Mouse (Mus musculus) right cerebral cortex, postnatal 25 days (tissue): ENCODE measurements at regions not wholly inside any gene's neighbourhood (a gene's known extent, or its start where the extent isn't known, plus 50 kb on each side); places are given as distances from the start of the nearest gene placed in this dataset.
A peak's percentile ranks its signal among the peaks of the same experiment; 100 is the strongest.

Experiments
- DNase-seq: peaks from one replicate; pipeline ENCODE4 v3.0.0; 2022

DNA sequence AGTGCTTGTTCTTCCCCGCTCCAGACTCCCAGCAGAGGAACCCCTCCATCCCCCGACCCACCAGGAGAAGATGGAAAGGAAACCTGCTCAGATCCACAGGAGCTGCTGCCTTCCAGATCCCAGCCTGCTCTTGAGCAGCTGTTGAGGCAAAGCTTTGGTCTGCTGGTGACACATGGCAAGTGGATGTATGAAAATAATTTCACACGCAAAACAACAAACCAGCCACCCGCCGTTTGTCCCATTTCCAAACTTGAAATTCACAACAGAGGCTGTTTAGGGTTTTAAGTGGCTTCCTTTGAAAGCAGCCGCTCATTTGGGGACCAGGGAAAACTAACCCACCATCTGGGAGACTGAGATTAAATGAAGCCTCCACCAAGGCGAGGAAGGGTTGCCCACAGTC is 220.8 kb upstream of the Zdhhc25 start:
- no peak for DNase-seq

DNA sequence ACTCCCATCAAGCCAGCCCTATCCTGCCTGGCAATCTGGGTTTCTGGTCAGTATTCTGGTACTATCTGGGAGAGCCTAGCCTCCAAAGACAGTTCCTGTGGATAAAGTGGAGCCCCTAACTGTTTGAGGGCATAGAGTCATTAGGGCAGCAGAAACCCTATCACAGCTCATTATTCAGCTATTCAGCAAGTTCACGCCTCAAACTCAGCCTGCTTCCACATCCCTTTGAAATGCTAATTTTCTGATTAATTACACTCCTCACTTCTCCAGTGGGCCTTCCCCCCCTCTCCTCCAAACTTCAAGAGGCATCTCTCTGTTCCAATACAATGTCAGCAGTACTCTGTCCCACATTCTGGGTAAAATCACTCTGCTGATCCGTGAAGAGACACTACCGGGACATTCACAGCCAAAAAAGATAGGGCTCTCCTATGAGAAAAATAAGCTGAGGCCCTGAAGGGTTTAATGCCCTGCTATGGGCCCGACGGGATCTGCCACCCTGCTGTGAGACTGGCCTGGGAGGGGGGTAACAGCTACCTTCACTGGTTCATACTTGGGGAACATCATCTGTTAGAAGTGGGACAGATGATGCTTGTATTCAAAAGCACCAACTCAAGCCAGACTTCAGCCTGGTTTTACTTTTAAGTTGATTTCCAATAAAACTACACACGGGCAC is 220.0 kb upstream of the Zdhhc25 start:
- DNase-seq = no peak

DNA sequence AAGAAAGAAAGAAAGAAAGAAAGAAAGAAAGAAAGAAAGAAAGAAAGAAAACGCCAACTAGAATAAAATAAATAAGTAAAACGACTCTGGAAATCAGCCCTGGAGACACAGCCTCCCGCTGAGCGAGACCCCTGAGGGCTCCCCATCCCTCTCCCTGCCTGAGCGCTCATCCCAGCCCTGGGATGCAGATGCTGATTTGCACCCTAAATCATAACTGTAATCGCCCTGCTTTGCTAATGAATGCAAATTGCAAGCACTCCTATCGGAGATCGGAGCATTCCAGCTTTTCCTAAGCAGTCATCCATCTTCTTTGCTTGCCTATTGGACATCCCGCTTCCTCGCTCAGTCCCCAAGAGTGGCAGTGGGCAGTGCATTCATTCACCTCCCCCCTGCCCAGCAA is 218.7 kb upstream of the Zdhhc25 start:
- no peak for DNase-seq

DNA sequence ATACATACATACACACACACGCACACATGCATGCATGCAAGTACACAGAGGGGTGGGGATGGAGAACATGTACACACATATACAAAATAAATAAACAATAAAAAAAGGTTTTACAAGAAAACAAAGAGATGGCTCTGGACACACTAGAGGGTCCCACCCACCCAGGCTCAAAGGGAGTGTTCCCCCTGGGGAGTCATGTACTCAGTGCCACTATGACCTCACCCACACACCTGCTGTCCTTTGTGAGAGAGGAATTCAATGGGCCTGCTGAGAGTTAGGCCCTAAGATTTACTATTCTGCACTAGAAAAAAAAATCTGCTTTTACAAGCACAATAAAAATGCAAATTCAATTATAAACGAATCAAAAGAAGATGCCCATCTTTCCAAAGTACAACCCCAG is 214.2 kb upstream of the Zdhhc25 start:
- no peak for DNase-seq

DNA sequence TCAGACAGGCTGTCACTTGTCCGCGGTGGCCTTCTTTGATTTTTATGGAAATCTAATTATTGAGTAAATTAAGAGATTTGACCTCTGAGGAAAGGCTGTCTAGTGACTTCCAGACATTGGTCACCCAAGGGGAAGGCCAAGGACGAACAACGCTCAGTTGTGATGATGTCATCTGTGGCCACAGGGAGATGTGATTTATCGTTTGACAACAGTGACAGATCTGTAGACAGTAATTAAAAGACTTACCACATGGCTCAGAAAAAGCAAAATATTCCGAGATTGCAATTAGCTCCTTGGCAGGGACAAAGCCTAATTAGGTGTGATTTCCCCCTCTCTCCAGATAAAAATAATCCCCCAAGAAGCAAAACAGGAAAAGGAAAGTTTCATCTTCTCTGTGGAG is 213.4 kb upstream of the Zdhhc25 start:
- DNase-seq = no peak

DNA sequence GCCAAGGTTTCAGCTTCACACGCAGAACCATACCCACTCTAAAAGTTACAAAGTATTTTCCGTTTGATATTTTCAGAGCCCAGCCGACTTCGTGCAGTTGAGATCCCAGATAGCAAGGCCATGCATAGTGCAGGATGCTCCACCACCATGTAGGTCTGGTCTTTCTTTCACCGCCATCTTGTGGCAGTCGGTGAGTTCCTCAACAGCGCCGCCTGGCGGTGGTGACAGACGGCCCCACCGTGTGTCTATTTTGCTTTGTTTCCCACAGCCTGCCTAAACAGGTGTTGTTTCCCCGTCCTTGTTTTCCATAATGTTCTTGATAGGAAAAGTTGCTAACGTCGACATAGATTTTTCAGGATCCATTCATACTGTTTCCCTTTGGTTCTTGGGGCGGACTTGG is 208.3 kb upstream of the Zdhhc25 start:
- DNase-seq = no peak

DNA sequence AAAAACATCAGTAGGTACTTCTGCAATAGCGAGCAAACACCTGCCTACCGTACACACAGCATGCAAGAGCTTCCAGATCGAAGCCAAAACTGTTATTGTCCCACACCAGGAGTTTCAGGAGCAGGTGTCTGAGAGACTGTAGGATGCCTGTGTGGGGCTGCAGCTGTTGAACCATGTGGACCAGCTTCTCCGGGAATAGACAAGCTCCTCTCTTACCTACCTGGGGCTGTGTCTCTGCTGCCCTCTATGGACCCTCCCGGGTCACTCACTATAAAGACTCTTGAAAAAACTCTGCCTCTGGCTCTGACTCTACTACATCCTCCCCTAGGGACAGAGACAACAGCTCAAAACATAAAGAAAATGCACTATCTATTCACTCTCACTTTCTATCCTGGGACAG is 201.0 kb upstream of the Zdhhc25 start:
- no peak for DNase-seq

DNA sequence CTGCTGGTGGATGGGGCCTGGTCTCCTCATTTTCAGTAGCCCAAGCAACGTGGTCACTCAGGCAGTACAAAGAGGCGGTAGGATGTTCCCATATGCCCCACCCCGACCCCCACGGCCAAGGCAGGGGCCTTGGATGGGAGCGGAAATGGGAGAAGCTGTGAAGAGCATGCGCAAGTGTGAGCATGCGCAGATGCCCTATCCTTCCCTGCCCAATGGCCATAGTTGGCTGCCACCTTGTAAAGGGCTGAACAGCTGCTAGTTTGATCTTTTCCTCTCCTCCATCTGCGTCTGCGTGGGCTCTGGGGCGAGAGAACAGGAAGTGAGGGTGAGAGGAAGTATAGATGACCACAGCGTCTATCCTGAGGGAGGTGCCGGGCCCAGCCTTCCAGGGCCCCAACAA is 200.1 kb upstream of the Zdhhc25 start:
- DNase-seq = no peak

DNA sequence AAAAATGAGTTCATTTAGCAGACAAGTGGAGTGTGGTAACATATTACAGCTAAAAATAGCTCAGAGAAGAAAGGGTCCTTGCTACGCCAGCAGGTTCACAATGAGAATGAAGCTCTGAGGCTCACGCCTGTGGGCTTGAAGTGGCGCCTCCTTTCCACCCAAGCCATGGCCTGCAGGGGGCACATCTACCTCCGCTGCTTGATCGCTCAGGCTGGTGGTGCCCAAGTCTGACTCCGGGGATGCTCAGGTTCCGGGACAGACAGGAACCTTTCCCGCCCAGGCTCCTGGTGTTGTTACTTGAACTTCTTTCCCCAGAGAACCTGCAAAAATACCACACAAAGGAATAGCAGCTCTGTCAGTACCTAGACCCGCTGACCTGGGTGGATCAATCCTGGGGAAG is 199.3 kb upstream of the Zdhhc25 start:
- DNase-seq = no peak

DNA sequence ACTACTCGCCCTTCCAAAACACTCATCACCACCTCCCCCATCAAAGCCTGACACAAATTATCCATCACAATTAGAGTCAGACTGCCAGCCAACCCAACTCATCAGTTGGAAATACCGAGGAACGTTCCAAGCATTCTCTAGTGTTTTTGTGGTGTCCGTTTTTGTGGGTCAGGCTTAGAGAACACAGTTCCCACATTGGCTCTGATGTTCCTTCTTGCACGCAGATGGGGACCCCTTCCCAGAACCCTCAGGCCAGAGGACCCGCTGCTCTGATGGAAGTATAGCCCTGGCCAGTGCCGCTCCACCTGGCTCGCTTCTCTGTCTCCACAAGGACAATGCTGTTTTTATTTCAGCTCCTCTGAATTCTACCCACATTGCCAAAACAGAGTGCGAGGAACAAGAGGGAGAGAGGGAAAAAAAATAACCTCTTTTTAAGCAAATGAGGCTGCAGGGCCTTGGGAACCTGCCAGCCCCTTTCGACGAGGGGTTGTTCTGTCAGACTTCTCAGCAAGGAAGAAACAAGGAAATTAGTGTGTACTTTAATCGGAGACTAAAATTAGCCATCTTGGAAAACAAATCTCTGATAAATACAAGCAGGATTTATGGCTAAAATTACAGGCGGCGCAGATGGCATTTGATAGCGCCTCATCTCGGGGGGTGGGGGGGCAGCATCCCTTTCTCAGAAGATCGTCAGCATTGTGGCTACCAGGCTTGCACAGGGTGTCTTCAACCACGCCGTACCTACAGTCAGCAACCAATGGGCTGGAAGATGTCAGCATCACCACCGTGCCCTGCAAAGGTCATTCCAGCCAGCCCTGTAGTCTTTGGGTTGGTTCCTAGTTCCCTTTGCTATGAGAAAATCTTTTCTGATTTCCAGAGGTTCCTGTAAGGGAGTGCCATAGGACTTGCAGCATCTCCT is 191.4 kb upstream of the Zdhhc25 start:
- peak; percentile 34 for DNase-seq

DNA sequence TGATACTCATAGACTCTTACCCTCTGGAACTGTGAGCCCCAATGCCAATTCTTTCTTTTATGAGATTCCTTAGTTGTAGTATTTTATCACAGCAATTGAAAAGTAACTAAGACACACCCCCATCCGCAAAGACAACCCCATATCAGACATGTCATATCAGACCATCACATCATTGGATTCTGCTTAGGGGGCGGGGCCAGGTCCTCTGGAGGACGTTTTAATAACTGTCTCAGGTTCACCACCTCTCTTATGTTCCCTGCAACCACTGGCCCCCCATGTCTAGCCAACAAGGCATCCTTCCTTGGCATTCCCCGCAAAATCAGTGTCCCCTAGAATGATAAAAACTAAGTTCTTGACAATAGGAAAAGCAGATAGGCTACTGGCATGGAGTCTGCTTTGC is 185.9 kb upstream of the Zdhhc25 start:
- no peak for DNase-seq

DNA sequence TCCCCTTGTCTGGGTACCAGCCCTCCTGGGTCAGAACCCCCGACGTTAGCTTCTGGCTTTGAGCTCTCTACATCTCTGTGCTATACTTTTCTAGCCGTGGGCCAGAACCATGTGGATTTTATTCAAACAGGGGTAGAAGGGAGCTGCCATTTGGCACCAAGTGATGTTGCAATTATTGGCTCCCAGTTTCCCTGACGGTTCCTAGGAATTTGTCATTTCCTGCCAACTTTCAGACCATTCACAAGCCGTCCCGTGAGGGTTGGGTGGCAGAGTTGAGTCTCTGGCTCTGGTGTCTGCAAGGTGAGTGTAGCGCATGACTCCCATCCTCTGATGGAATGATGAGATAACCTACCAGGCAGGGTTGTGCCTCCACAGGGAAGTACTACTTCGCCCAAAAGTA is 181.2 kb upstream of the Zdhhc25 start:
- no peak for DNase-seq

DNA sequence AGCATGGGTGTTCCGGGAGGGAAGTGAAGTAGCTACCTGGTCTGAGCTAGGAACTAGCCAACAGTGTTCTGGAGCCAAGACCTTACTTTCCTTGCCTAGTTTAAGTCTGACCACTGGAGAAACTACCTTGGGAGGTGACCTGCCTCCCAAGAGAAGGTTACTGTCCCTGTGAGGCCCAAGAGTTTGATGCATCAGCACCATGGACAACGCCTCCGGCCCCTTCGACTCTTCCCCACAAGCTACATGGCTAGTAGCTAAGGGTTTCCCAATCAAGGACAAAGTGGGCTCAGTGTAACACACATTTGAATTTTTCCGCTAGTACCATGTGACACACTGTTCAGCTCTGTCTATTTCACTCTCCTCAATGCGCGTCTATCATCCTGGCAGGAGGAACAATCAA is 171.7 kb upstream of the Zdhhc25 start:
- DNase-seq = no peak

DNA sequence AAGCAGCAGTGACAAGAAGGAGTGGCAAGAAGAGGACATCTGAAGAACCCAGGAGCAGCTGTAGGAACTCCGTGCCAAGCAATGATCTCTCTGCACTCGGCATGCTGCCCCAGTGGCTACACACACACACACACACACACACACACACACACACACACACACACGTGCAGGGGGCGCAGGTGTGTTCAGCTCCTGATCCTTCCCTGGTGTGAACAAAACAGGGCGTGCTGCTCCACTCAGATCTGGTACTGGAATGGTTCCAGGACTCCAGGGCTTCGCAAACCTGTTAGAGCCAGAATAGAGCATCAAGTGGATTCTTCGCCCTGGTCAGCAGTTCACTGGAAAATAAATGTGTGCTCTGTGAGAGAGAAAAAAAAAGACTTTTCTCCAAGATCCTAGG is 169.2 kb upstream of the Zdhhc25 start:
- no peak for DNase-seq

DNA sequence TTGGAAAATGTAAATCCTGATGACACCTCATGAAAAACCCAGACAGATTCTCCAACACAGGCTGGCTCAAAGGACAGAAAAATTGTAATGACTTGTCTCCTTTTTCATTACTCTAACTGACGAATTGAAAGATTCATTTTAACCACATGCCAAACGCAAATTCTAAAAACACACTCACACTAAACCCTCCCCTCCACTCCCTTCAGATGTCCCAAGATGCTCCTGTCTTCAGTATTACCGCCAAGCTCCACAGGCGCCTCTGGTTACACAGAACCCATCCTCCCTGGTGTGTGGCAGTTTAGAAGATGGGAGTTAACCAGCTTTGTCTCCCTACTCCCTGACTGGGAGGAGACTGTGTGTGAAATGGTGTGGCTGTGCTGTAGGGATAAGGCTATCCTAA is 151.8 kb upstream of the Zdhhc25 start:
- DNase-seq = no peak

DNA sequence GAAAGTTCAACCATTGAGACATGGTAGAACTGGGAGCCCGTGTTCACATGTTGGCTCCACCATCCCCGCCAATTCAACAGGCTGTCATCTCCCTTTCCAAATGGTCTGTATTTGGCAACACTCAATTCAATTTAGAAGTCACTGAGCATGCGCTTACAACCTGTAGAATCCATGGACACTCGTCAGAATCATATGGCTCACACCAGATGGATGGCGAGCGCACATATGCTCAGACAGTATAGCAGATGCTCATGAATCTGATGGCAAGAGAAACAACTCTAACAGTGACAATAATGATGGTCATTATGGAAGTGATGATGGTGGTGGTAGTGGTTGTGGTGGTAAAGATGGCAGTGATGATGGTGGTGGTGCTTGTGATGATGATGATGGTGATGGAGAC is 148.9 kb upstream of the Zdhhc25 start:
- DNase-seq = no peak

DNA sequence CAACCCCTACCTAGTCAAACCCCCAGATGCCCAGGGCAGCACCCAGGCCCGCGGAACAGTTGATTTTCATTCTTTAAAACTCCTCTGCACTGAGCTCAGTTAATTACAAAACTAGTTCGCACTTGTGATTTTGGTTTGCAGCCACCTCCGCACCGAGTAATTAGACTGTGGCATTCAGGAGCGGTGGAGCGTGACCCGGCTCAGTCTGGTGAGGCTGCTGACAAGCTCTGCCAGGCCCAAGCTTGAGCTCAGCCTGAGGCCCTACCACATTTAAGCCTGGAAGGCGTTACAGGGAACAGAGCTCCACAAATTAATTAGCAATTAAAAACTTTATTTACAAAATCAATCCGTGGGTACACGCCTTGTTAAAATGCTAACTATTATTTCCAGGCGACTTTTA is 132.0 kb upstream of the Zdhhc25 start:
- DNase-seq = peak; percentile 19

DNA sequence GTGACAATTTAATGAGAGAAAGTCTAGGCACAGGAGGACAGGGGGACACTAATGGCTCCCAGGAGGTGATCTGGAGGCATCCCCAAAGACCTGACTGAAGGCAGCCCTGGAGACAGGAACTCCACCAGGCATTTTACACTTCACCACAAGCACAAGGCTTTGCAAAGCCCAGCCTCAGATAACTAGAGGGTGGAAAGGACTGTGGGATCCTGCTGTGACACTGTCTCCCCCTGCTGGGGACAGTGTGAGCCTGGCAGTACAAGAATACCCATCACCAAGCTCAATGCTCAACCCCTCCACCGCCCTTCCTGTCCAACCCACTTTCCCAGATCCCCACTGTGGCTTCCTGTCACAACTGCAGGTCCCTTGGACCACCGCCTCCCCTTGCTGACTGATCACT is 131.3 kb upstream of the Zdhhc25 start:
- DNase-seq = peak; percentile 51

DNA sequence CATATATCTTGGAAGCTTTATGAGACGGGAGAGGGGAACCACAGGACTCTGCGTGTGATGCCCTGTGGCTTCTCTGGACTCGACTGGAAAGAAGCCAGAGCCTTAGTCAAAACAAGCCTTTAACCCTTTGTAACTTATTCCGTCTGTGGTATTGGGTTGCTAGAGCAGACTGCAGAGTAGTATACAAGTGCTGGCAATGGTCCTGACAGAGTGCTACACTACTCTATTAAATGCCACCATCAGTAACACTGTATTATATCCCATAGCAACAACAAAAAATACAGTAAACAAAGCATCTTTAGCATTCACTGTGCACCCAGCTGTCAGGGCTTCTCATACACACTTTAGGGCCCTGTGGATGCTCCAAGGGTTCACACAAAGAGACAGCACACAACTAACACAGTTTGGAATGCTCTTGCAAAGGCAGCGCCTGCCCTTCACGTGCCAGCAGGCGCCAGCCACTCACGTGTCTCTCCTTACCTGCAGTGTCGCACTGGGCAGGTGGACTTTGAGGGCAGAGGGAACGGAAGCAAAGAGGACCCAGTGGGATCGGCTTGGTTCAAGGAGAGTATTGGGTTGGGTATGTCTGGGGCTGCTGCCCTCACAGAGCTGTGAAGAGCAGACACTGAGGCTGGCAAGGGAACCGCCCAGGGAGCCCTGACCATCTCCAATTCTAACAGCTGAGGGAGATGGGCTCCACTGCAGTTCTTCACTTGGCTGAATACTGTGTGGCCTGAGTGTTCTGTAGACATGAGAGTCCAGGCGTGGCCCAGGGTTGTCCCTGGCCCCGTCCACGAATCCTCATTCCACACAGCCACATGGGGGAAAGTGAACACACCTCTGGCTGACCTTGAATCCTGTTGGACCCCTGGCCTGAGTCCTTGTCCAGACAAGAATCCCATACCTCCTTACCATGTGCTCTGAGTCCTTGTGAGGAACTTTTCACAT is 130.3 kb upstream of the Zdhhc25 start:
- no peak for DNase-seq

DNA sequence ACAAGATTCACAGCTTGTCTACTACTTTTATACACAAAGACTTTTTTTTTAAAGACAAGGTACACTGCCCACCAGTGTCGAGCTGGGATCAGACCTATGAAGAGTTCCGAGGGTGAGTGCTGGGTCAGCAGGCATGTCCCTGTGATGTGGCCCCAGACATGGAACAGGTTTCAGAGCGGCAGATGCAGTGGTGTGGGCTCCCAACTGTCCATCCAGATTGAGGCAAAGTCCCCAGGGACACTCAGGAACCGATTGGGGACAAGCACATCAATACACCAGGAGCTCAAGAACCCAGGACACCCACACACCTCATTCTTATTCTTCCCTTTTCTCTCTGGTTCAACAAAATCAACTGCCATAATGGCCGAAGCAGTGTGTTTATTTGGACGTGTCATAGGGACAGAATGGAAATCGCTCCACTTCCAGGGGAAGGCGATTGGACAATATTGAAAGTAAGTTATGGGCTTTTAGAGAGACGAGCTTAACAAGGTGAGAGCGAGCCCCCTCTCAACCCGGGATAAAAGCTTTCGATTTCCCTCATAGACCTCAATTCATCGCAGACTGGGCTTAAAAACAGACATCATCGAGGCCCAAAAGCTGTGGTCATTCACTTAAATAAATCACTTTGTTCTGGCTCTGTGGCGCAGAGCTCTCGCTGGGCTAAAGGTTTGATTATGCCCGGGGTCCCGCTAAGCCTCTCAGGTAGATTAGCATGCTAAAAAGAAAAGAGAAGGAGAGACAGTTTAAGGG is 127.6 kb upstream of the Zdhhc25 start:
- DNase-seq = no peak

DNA sequence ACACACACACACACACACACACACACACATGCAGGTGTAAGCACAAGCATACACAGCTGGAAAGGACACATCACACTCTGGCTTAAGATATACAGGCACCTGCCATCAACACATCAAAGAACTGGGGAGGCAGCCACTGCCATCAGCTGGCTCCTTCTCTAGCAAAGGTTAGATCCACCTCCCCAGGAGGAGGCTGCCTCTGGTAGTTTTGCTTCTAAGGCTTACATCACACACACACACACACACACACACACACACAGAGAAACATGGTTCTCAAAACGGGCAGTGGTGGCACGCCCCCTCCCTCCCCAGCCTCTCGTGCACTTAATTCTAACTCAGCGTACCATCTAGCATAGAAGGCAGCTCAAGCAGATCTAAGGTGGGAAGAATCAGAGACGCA is 126.9 kb upstream of the Zdhhc25 start:
- no peak for DNase-seq

DNA sequence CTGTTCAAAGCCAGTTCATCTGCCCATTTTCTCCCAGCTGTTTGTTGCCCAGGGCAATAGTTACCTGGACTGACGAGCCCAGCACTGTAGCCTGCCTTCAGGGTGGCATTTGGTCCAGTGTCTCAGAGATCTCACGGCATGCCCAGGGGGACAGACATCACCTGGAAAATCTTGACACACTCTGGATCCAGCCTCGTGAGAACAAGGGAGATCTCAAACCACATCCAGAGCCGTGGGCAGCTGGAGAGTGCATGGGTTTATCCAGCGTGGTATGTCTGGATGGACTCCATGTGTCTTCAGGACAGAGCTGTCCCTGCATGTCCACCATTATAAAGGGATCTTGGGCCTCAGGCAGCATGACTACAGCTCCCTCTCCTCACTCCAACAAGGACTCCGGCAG is 116.6 kb upstream of the Zdhhc25 start:
- no peak for DNase-seq

DNA sequence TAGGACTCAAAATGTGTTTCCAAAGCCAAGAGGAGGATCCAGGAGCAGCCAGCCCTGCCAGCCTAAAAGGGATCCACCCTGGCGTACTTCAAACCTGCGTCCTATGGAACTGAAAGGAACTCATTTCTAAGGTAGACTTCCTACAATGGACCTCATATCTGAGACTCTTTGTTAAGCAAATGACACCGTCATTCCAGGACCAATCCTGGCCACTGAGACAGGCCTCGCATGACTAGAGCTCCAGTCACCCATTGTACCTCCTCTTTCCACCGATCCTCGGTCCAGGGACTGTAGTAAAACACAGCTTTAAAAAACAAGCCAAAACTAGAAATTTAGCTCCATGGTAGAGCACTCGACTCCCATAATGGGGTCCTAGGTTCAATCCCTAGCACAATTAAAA is 110.4 kb upstream of the Zdhhc25 start:
- DNase-seq = no peak
